Comparison of ENCODE assay signal across 24 mouse cellular contexts in the genomic region with DNA sequence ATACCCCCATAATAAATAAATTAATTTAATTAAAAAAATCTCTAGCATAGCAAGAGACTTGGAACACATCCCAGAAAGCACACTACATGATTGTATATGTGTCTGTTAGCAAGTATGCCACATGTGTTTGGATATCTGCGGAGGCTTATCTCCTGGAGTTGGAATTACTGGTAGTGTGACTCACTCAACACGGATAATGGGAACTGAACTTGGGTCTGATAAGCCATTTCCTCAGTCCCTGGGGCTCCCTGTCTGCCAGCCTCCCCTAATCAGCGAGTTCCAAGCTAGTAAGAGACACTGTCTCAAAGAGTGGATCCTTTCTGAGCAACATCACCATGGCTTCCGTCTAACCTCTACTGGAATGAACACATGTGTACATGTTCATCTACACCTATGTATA.
"Had no signal": no experiment of that assay in that cellular context is flagged by ENCODE, and none has a peak within 500 bp of the region (broad histone marks: within the 10 kb centered on the region; RNA-seq: fewer than 3 reads in every experiment).

No protein-coding gene starts in this region.

- ATAC-seq: forebrain, postnatal 0 days; hindbrain, postnatal 0 days had no signal

- H3K36me3 ChIP-seq: heart, embryonic 15.5 days; hindbrain, embryonic 13.5 days; hindbrain, embryonic 15.5 days; liver, embryonic 13.5 days had no signal

- H3K9me3 ChIP-seq: heart, embryonic 15.5 days; hindbrain, embryonic 13.5 days; hindbrain, embryonic 15.5 days; limb, embryonic 15.5 days had no signal

- H3K9ac ChIP-seq: forebrain, postnatal 0 days; heart, embryonic 13.5 days; heart, embryonic 15.5 days; hindbrain, embryonic 13.5 days; hindbrain, embryonic 15.5 days; limb, embryonic 13.5 days; limb, embryonic 15.5 days; liver, embryonic 13.5 days had no signal

- DNase-seq: forebrain, postnatal 0 days; gastrocnemius, postnatal 14 days; gastrocnemius, postnatal 36 days; heart, adult 11 months; heart, adult 2 months; heart, postnatal 14 days; heart, postnatal 36 days; kidney, adult 18-20 months; kidney, adult 8-10 months; kidney, postnatal 10 days; kidney, postnatal 25 days; kidney, postnatal 4 days; layer of hippocampus, adult 9-11 months; layer of hippocampus, postnatal 36 days; left cerebral cortex, postnatal 4 days; liver, embryonic 13.5 days had no signal

- H3K4me1 ChIP-seq: limb, embryonic 15.5 days; liver, embryonic 13.5 days had no signal

- H3K27me3 ChIP-seq: heart, embryonic 13.5 days; heart, embryonic 15.5 days; hindbrain, embryonic 13.5 days; hindbrain, embryonic 15.5 days; limb, embryonic 13.5 days; limb, embryonic 15.5 days; liver, embryonic 13.5 days had no signal

- H3K27ac ChIP-seq: heart, adult 2 months; heart, embryonic 13.5 days; heart, embryonic 15.5 days; hindbrain, embryonic 13.5 days; hindbrain, embryonic 15.5 days; hindbrain, postnatal 0 days; layer of hippocampus, adult 2 months; limb, embryonic 13.5 days; limb, embryonic 15.5 days; liver, embryonic 13.5 days had no signal

- H3K4me3 ChIP-seq: heart, adult 2 months; heart, embryonic 13.5 days; heart, embryonic 15.5 days; hindbrain, embryonic 13.5 days; hindbrain, embryonic 15.5 days; layer of hippocampus, adult 2 months; limb, embryonic 13.5 days; limb, embryonic 15.5 days; liver, embryonic 13.5 days had no signal

- H3K4me2 ChIP-seq: heart, embryonic 13.5 days; heart, embryonic 15.5 days; hindbrain, embryonic 13.5 days; hindbrain, embryonic 15.5 days; limb, embryonic 13.5 days; limb, embryonic 15.5 days; liver, embryonic 13.5 days had no signal
